Mouse (Mus musculus) limb, embryonic 14.5 days (tissue): ENCODE measurements around the gene Slc27a3. TPM values are rescaled to one million over a fixed set of nuclear protein-coding genes. Genes with fewer than 3 reads are reported as not detected.
"Not testable (repeated sequence)": the region's sequence is repeated elsewhere in the genome, so short reads cannot be mapped to it uniquely, and the experiment has no call there.

ENCODE experiments used
- ATAC-seq: fragments of 200-750 bp; cut with Nextera tagmentation; 2 replicates; pipeline ENCODE4 v1.8.0; 2017; ENCODE audit warnings: low read depth, moderate number of reproducible peaks, moderate TSS enrichment; ENCODE audit not compliant: low FRiP score
- DNase-seq: peaks from one replicate; pipeline ENCODE4 v3.0.0-alpha.2; 2015; ENCODE audit warnings: low spot score
- H3K27ac ChIP-seq: fragments of 300-500 bp; sonication (generic); replicated peaks from 2 replicates; pipeline ENCODE4 v1.5.1; 2014; ENCODE audit warnings: low read depth, mild to moderate bottlenecking, low read length, moderate library complexity, mixed read lengths
- H3K27me3 ChIP-seq: fragments of 300-500 bp; sonication (generic); 2 replicates; pipeline ENCODE4 v1.6.1; 2014; ENCODE audit warnings: low read length, mixed read lengths; ENCODE audit not compliant: control insufficient read depth, insufficient read depth
- H3K36me3 ChIP-seq: fragments of 300-500 bp; sonication (generic); 2 replicates; pipeline ENCODE4 v1.6.1; 2014; ENCODE audit warnings: mild to moderate bottlenecking, low read length, moderate library complexity, mixed read lengths; ENCODE audit not compliant: control insufficient read depth, insufficient read depth
- H3K4me1 ChIP-seq: fragments of 300-500 bp; sonication (generic); 2 replicates; pipeline ENCODE4 v1.6.1; 2014; ENCODE audit warnings: antibody characterized with exemption, low read length, mixed read lengths; ENCODE audit not compliant: control insufficient read depth, insufficient read depth
- H3K4me2 ChIP-seq: fragments of 300-500 bp; sonication (generic); replicated peaks from 2 replicates; pipeline ENCODE4 v1.6.1; 2014; ENCODE audit warnings: low read depth, mild to moderate bottlenecking, low read length, moderate library complexity; ENCODE audit not compliant: severe bottlenecking
- H3K4me3 ChIP-seq: fragments of 300-500 bp; sonication (generic); replicated peaks from 2 replicates; pipeline ENCODE4 v1.5.1; 2014; ENCODE audit warnings: low read length
- H3K9ac ChIP-seq: fragments of 300-500 bp; sonication (generic); 2 replicates; pipeline ENCODE4 v1.6.1; 2014; ENCODE audit warnings: mild to moderate bottlenecking, low read depth, low read length, moderate library complexity; ENCODE audit not compliant: severe bottlenecking
- H3K9me3 ChIP-seq: fragments of 300-500 bp; sonication (generic); 2 replicates; pipeline ENCODE4 v1.6.1; 2016; ENCODE audit warnings: low read length; ENCODE audit not compliant: control insufficient read depth
- POLR2A ChIP-seq: fragments of 200-500 bp; IDR thresholded peaks from 2 replicates; pipeline ENCODE4 v1.8.0; 2012; ENCODE audit warnings: inconsistent platforms, mild to moderate bottlenecking, moderate library complexity, borderline replicate concordance; ENCODE audit not compliant: insufficient read depth, insufficient read length; ENCODE audit errors: extremely low read depth
- WGBS: fragments of 180-500 bp; shearing (Covaris S2); extraction: QIAGEN DNeasy Blood & Tissue Kit; methylation state at CpG from one replicate; pipeline ENCODE4 v1.1.7; 2014; 5-methylcytosine and 5-hydroxymethylcytosine counted together
- polyA plus RNA-seq, 2 experiments: library from polyadenylated mRNA; depleted of rRNA in 1 of 2; stranded (reverse) in 1 of 2; unstranded in 1 of 2; fragments of >200 nt; fragmentation: Nextera tagmentation in 1 of 2; extraction: Ambion mirVana in 1 of 2; gene quantifications; 2 replicates each; pipeline versions ENCODE4 v1.2.1 to v1.2.3; 2012 to 2014

The Slc27a3 gene
- polyA plus RNA-seq, 2 experiments = 30.5 to 64.7 TPM

DNA sequence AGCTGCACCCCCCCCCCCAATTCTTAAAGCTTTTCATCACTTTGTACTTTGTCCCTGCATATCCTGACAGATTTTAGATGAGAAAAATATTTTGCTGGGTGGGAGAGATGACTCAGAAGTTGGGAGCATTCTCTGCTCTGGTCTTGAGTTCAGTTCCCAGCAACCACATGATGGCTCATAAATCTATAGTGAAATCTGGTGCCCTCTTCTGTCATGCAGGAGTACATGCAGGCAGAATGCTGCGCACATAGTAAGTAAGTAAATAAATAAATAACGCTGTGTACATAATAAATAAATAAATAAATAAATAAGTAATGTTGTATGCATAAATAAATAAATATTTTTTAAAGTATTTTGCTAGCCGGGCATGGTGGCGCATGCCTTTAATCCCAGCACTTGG is 41.9 kb downstream of the Slc27a3 start:
- DNase-seq (no peak), ATAC-seq (no peak)
- H3K27me3 ChIP-seq = no peaks in the 10 kb centered on the region
- no peak for TF ChIP-seq POLR2A
- H3K9me3 ChIP-seq = no peaks in the 10 kb centered on the region
- peaks cover 65% of the 10 kb centered on the region for H3K36me3 ChIP-seq
- H3K4me1 ChIP-seq = no peaks in the 10 kb centered on the region
- H3K9ac ChIP-seq = no peak overlapping the region
- H3K4me2 ChIP-seq = no peak overlapping the region
- no peak overlapping the region for H3K4me3 ChIP-seq
- WGBS = 97% methylated on average over 4 of the region's 4 CpGs
- H3K27ac ChIP-seq = no peak overlapping the region

DNA sequence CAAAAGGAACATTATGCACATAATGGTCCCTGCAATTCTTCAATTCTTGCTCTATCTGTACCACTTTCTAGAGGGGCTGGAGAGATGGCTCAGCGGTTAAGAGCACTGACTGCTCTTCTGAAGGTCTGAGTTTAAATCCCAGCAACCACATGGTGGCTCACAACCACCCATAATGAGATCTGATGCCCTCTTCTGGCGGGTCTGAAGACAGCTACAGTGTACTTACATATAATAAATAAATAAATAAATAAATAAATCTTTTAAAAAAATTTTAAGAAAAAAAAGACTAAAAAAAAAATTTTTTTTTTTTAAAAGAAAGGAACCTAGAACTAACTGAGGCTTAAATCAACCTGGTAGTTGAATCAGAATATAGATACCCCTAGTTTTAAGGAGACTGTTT is 46.9 kb downstream of the Slc27a3 start:
- H3K27ac ChIP-seq, H3K9me3 ChIP-seq, DNase-seq, ATAC-seq, H3K4me1 ChIP-seq, H3K4me2 ChIP-seq, H3K27me3 ChIP-seq, H3K4me3 ChIP-seq, H3K9ac ChIP-seq: not testable (repeated sequence)
- H3K36me3 ChIP-seq = peaks cover 40% of the 10 kb centered on the region
- WGBS = 56% methylated on average over 2 of the region's 2 CpGs

DNA sequence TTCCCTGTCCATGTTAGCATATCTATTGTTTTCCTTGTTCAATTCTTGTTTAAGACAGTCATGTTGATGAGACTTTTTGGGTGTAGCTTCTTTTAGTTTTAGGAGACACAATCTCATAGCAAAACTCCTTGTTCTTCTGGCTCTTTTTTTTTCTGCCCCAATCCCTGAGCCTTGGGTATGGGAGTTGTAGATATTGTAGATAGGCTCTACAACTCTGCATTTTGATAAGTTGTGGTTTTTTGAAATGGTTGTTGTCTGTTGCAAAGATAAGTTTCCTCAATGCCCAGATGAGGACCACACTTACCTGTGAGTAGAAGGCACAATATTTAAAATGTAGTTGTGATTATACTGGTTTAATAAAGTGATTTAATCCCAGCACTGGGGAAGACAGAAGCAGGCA is 49.6 kb downstream of the Slc27a3 start:
- TF ChIP-seq POLR2A = no peak
- no peaks in the 10 kb centered on the region for H3K27me3 ChIP-seq

DNA sequence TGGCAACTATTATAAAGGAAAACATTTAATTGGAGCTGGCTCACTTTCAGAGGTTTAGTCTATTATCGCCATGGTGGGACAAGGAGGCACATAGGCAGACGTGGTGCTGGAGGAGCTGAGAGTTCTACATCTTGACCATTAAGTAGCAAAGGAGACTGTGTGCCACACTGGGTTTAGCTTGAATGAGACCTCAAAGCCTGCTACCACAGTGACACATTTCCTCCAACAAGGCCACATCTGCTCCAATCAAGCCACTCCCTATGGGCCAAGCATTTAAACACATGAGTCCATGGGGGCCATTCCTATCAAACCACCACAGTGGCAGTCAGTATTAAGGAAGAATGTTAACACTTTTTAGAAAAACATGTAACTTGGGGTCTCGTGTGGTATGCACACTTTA is 51.5 kb downstream of the Slc27a3 start:
- DNase-seq (no peak), ATAC-seq (no peak)
- no peak overlapping the region for H3K4me3 ChIP-seq
- no peak overlapping the region for H3K27ac ChIP-seq
- no peak overlapping the region for H3K9ac ChIP-seq
- 66% methylated on average over 3 of the region's 3 CpGs for WGBS
- H3K9me3 ChIP-seq = no peaks in the 10 kb centered on the region
- no peaks in the 10 kb centered on the region for H3K4me1 ChIP-seq
- H3K27me3 ChIP-seq = no peaks in the 10 kb centered on the region
- no peak for TF ChIP-seq POLR2A
- H3K4me2 ChIP-seq = no peak overlapping the region
- peaks cover 13% of the 10 kb centered on the region for H3K36me3 ChIP-seq

More for the DNA sequence above, 49.6 kb downstream of the Slc27a3 start:
- Histone ChIP-seq H3K27ac (no peak overlapping the region), H3K4me2 (no peak overlapping the region), H3K9me3 (no peaks in the 10 kb centered on the region), H3K9ac (no peak overlapping the region), H3K36me3 (peaks cover 22% of the 10 kb centered on the region), H3K4me3 (no peak overlapping the region), H3K4me1 (no peaks in the 10 kb centered on the region)
- DNase-seq = no peak
- ATAC-seq = no peak

DNA sequence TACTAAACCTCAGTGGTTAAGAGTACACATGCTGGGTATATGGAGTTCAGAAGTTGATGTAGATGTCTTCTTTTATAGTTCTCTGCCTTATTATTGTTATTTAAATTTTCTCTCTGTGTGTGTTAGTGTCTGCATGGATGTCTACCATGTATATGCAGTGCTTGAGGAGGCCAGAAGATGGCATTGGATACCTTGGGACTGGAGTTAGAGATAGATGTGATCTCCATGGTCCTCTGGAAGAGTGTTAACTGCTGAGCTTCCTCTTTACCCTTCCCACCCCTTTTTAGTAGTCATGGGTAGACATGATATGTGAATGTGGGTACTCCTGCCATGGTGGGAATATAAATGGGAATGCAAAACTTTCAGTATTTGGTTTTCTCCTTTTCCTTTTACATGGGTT is 54.2 kb downstream of the Slc27a3 start:
- no peak overlapping the region for H3K4me2 ChIP-seq
- H3K9me3 ChIP-seq = no peaks in the 10 kb centered on the region
- no peak overlapping the region for H3K4me3 ChIP-seq
- no peak for DNase-seq
- no peak for TF ChIP-seq POLR2A
- H3K27ac ChIP-seq = no peak overlapping the region
- H3K36me3 ChIP-seq = no peaks in the 10 kb centered on the region
- H3K9ac ChIP-seq = no peak overlapping the region
- ATAC-seq = no peak
- no peaks in the 10 kb centered on the region; the same call in 1 of the 2 replicates for H3K4me1 ChIP-seq
- H3K27me3 ChIP-seq = no peaks in the 10 kb centered on the region

Other genes starting within 250 kb of the Slc27a3 start
- gene Rps27, start 176.3 kb downstream of the Slc27a3 start, polyA plus RNA-seq (2012; rRNA removed) = 3,285 and 4,392 TPM in 2 replicates
- gene Rps27, start 176.3 kb downstream of the Slc27a3 start, polyA plus RNA-seq (2014; fragmentation: Nextera tagmentation; extraction: Ambion mirVana) = 2,297 and 2,465 TPM in 2 replicates
- gene Rab13, start 176.2 kb downstream of the Slc27a3 start, polyA plus RNA-seq (2012; rRNA removed) = 23.8 and 35.8 TPM in 2 replicates
- gene Rab13, start 176.2 kb downstream of the Slc27a3 start, polyA plus RNA-seq (2014; fragmentation: Nextera tagmentation; extraction: Ambion mirVana) = 17.8 and 21.8 TPM in 2 replicates
- 74.2 and 78.2 TPM in 2 replicates for gene Jtb, start 158.3 kb downstream of the Slc27a3 start, polyA plus RNA-seq (2012; rRNA removed)
- gene Jtb, start 158.3 kb downstream of the Slc27a3 start, polyA plus RNA-seq (2014; fragmentation: Nextera tagmentation; extraction: Ambion mirVana) = 120 and 130 TPM in 2 replicates
- 6.3 and 6.4 TPM in 2 replicates for gene Creb3l4, start 146.4 kb downstream of the Slc27a3 start, polyA plus RNA-seq (2012; rRNA removed)
- 6.7 and 10.0 TPM in 2 replicates for gene Creb3l4, start 146.4 kb downstream of the Slc27a3 start, polyA plus RNA-seq (2014; fragmentation: Nextera tagmentation; extraction: Ambion mirVana)
- 56.8 and 66.4 TPM in 2 replicates for gene Slc39a1, start 141.8 kb downstream of the Slc27a3 start, polyA plus RNA-seq (2012; rRNA removed)
- 104 and 111 TPM in 2 replicates for gene Slc39a1, start 141.8 kb downstream of the Slc27a3 start, polyA plus RNA-seq (2014; fragmentation: Nextera tagmentation; extraction: Ambion mirVana)
- 71.8 and 109 TPM in 2 replicates for gene Crtc2, start 135.8 kb downstream of the Slc27a3 start, polyA plus RNA-seq (2012; rRNA removed)
- gene Crtc2, start 135.8 kb downstream of the Slc27a3 start, polyA plus RNA-seq (2014; fragmentation: Nextera tagmentation; extraction: Ambion mirVana) = 17.5 and 18.1 TPM in 2 replicates
- 21.3 and 25.7 TPM in 2 replicates for gene Dennd4b, start 124.8 kb downstream of the Slc27a3 start, polyA plus RNA-seq (2012; rRNA removed)
- gene Dennd4b, start 124.8 kb downstream of the Slc27a3 start, polyA plus RNA-seq (2014; fragmentation: Nextera tagmentation; extraction: Ambion mirVana) = 3.6 and 6.4 TPM in 2 replicates
- gene Gatad2b, start 96.8 kb downstream of the Slc27a3 start, polyA plus RNA-seq (2012; rRNA removed) = 39.9 and 44.6 TPM in 2 replicates
- gene Gatad2b, start 96.8 kb downstream of the Slc27a3 start, polyA plus RNA-seq (2014; fragmentation: Nextera tagmentation; extraction: Ambion mirVana) = 16.8 and 17.6 TPM in 2 replicates
- gene Ints3, start 43.7 kb upstream of the Slc27a3 start, polyA plus RNA-seq (2012; rRNA removed) = 52.8 and 55.9 TPM in 2 replicates
- gene Ints3, start 43.7 kb upstream of the Slc27a3 start, polyA plus RNA-seq (2014; fragmentation: Nextera tagmentation; extraction: Ambion mirVana) = 26.0 and 32.5 TPM in 2 replicates
- 15.5 and 16.0 TPM in 2 replicates for gene Npr1, start 75.9 kb upstream of the Slc27a3 start, polyA plus RNA-seq (2012; rRNA removed)
- 4.8 and 4.9 TPM in 2 replicates for gene Npr1, start 75.9 kb upstream of the Slc27a3 start, polyA plus RNA-seq (2014; fragmentation: Nextera tagmentation; extraction: Ambion mirVana)
- 117 and 137 TPM in 2 replicates for gene Ilf2, start 86.2 kb upstream of the Slc27a3 start, polyA plus RNA-seq (2012; rRNA removed)
- gene Ilf2, start 86.2 kb upstream of the Slc27a3 start, polyA plus RNA-seq (2014; fragmentation: Nextera tagmentation; extraction: Ambion mirVana) = 169 and 186 TPM in 2 replicates
- 54.8 and 57.8 TPM in 2 replicates for gene Snapin, start 101.1 kb upstream of the Slc27a3 start, polyA plus RNA-seq (2012; rRNA removed)
- gene Snapin, start 101.1 kb upstream of the Slc27a3 start, polyA plus RNA-seq (2014; fragmentation: Nextera tagmentation; extraction: Ambion mirVana) = 87.6 and 91.3 TPM in 2 replicates
- 155 and 169 TPM in 2 replicates for gene Chtop, start 119.6 kb upstream of the Slc27a3 start, polyA plus RNA-seq (2012; rRNA removed)
- 103 and 114 TPM in 2 replicates for gene Chtop, start 119.6 kb upstream of the Slc27a3 start, polyA plus RNA-seq (2014; fragmentation: Nextera tagmentation; extraction: Ambion mirVana)
- 23.6 and 33.6 TPM in 2 replicates for gene S100a1, start 124.5 kb upstream of the Slc27a3 start, polyA plus RNA-seq (2012; rRNA removed)
- gene S100a1, start 124.5 kb upstream of the Slc27a3 start, polyA plus RNA-seq (2014; fragmentation: Nextera tagmentation; extraction: Ambion mirVana) = 30.2 and 32.5 TPM in 2 replicates
- gene S100a13, start 124.5 kb upstream of the Slc27a3 start, polyA plus RNA-seq (2012; rRNA removed) = 21.7 and 34.1 TPM in 2 replicates
- 37.1 and 44.7 TPM in 2 replicates for gene S100a13, start 124.5 kb upstream of the Slc27a3 start, polyA plus RNA-seq (2014; fragmentation: Nextera tagmentation; extraction: Ambion mirVana)
- 21.3 and 51.3 TPM in 2 replicates for gene S100a14, start 136.9 kb upstream of the Slc27a3 start, polyA plus RNA-seq (2012; rRNA removed)
- 23.7 and 33.4 TPM in 2 replicates for gene S100a14, start 136.9 kb upstream of the Slc27a3 start, polyA plus RNA-seq (2014; fragmentation: Nextera tagmentation; extraction: Ambion mirVana)
- gene S100a16, start 147.3 kb upstream of the Slc27a3 start, polyA plus RNA-seq (2012; rRNA removed) = 81.6 and 88.6 TPM in 2 replicates
- 232 and 269 TPM in 2 replicates for gene S100a16, start 147.3 kb upstream of the Slc27a3 start, polyA plus RNA-seq (2014; fragmentation: Nextera tagmentation; extraction: Ambion mirVana)
- gene S100a3, start 170.6 kb upstream of the Slc27a3 start, polyA plus RNA-seq (2012; rRNA removed) = 0.92 and 1.3 TPM in 2 replicates
- gene S100a3, start 170.6 kb upstream of the Slc27a3 start, polyA plus RNA-seq (2014; fragmentation: Nextera tagmentation; extraction: Ambion mirVana) = 1.00 and 1.1 TPM in 2 replicates
- not detected in 2 replicates for gene S100a2, start 200.3 kb upstream of the Slc27a3 start, polyA plus RNA-seq (2012; rRNA removed)
- gene S100a2, start 200.3 kb upstream of the Slc27a3 start, polyA plus RNA-seq (2014; fragmentation: Nextera tagmentation; extraction: Ambion mirVana) = not detected in 2 replicates
- gene Gm42674, start 212.0 kb upstream of the Slc27a3 start, polyA plus RNA-seq (2012; rRNA removed) = not detected in 2 replicates
- not detected in 2 replicates for gene Gm42674, start 212.0 kb upstream of the Slc27a3 start, polyA plus RNA-seq (2014; fragmentation: Nextera tagmentation; extraction: Ambion mirVana)
- gene S100a4, start 213.8 kb upstream of the Slc27a3 start, polyA plus RNA-seq (2012; rRNA removed) = 18.0 and 26.2 TPM in 2 replicates
- gene S100a4, start 213.8 kb upstream of the Slc27a3 start, polyA plus RNA-seq (2014; fragmentation: Nextera tagmentation; extraction: Ambion mirVana) = 17.9 and 18.0 TPM in 2 replicates
- not detected in 2 replicates for gene S100a5, start 218.6 kb upstream of the Slc27a3 start, polyA plus RNA-seq (2012; rRNA removed)
- gene S100a5, start 218.6 kb upstream of the Slc27a3 start, polyA plus RNA-seq (2014; fragmentation: Nextera tagmentation; extraction: Ambion mirVana) = not detected in 2 replicates
- gene S100a6, start 222.9 kb upstream of the Slc27a3 start, polyA plus RNA-seq (2012; rRNA removed) = 92.4 and 108 TPM in 2 replicates
- 203 and 233 TPM in 2 replicates for gene S100a6, start 222.9 kb upstream of the Slc27a3 start, polyA plus RNA-seq (2014; fragmentation: Nextera tagmentation; extraction: Ambion mirVana)